22 mouse cellular contexts compared by ENCODE assay signal in genomic region chr1:69667456-69667855, GRCm38 (mm10). TPM values are rescaled to one million over a fixed set of nuclear protein-coding genes. Genes with fewer than 3 reads are reported as not detected.
DNase-seq lines count a peak whose midpoint lies in the region; ATAC-seq and TF ChIP-seq lines count a peak whose summit lies in the region.
"Had no signal": no experiment of that assay in that cellular context is flagged by ENCODE, and none has a peak within 500 bp of the region (broad histone marks: within the 10 kb centered on the region; RNA-seq: fewer than 3 reads in every experiment).

No protein-coding gene starts in this region.

- no peaks in the 10 kb centered on the region; the same call in 1 of the 2 replicates for H3K79me2 ChIP-seq in heart, adult 2 months (replicated peaks; ENCODE audit: control insufficient read depth, insufficient read depth, low read length)

- no peak for TF ChIP-seq CTCF in heart, adult 2 months (IDR thresholded peaks at IDR 0.05)

- WGBS in midbrain, embryonic 14.5 days: 94% methylated on average over 5 of the region's 5 CpGs
- 46% methylated on average over 5 of the region's 5 CpGs for WGBS in heart, adult 2 months

- intact Hi-C loops in heart, adult 2 months (cut with DNase I): no loop called here

- TF ChIP-seq POLR2A in heart, adult 2 months (IDR thresholded peaks at IDR 0.05; ENCODE audit: insufficient read depth, low read depth, low read length): no peak

- no peak overlapping the region for H3K9ac ChIP-seq in midbrain, embryonic 14.5 days (replicated peaks; ENCODE audit: low read length)
- no peak overlapping the region for H3K9ac ChIP-seq in heart, adult 2 months (ENCODE audit: low read depth, low read length)
- H3K9ac ChIP-seq: forebrain, embryonic 13.5 days; hindbrain, embryonic 12.5 days; hindbrain, embryonic 15.5 days had no signal

- H3K4me3 ChIP-seq in midbrain, embryonic 14.5 days (replicated peaks; ENCODE audit: low read depth, low read length): no peak overlapping the region
- H3K4me3 ChIP-seq in heart, adult 2 months: no peak overlapping the region
- H3K4me3 ChIP-seq: forebrain, embryonic 10.5 days; forebrain, embryonic 13.5 days; hindbrain, embryonic 12.5 days; hindbrain, embryonic 15.5 days had no signal

- peak; percentile 69 for DNase-seq in CD4-positive, CD25-positive, alpha-beta regulatory T cell, adult 2 months (ENCODE audit: low read depth, low spot score)
- peak; percentile 77 for DNase-seq in induced T-regulatory cell, adult 2 months (ENCODE audit: low read depth)
- no peak for DNase-seq in urinary bladder, postnatal 36 days (ENCODE audit: low spot score in 2 of 2)
- no peak for DNase-seq in midbrain, embryonic 14.5 days
- no peak for DNase-seq in heart, adult 2 months
- DNase-seq: adrenal gland, adult 2 months; adrenal gland, postnatal 14 days; cerebellum, adult 11 months; cerebellum, adult 2 months; cerebellum, adult 9-11 months; cerebellum, postnatal 36 days; gastrocnemius, postnatal 10 days; gastrocnemius, postnatal 36 days had no signal

- H3K27me3 ChIP-seq in midbrain, embryonic 14.5 days (ENCODE audit: control insufficient read depth, insufficient read depth, low read length): no peaks in the 10 kb centered on the region
- H3K27me3 ChIP-seq in heart, adult 2 months (ENCODE audit: control insufficient read depth, insufficient read depth, low read length): no peaks in the 10 kb centered on the region
- H3K27me3 ChIP-seq: CH12.LX; forebrain, embryonic 13.5 days; hindbrain, embryonic 12.5 days; hindbrain, embryonic 15.5 days had no signal

- H3K4me1 ChIP-seq in midbrain, embryonic 14.5 days (ENCODE audit: control insufficient read depth, insufficient read depth, low read length): no peaks in the 10 kb centered on the region
- H3K4me1 ChIP-seq in heart, adult 2 months (ENCODE audit: control insufficient read depth, insufficient read depth, low read length): no peaks in the 10 kb centered on the region
- H3K4me1 ChIP-seq: forebrain, embryonic 13.5 days; hindbrain, embryonic 12.5 days; hindbrain, embryonic 15.5 days had no signal

- no peaks in the 10 kb centered on the region for H3K9me3 ChIP-seq in midbrain, embryonic 14.5 days (ENCODE audit: control insufficient read depth, low read length)
- H3K9me3 ChIP-seq: forebrain, embryonic 10.5 days; forebrain, embryonic 13.5 days; G1E; hindbrain, embryonic 12.5 days; hindbrain, embryonic 15.5 days had no signal

- no peak overlapping the region for H3K4me2 ChIP-seq in midbrain, embryonic 14.5 days (ENCODE audit: low read length)
- H3K4me2 ChIP-seq: forebrain, embryonic 13.5 days; heart, embryonic 11.5 days; hindbrain, embryonic 12.5 days; hindbrain, embryonic 15.5 days had no signal

- H3K36me3 ChIP-seq in midbrain, embryonic 14.5 days (ENCODE audit: control insufficient read depth, insufficient read depth, low read length): no peaks in the 10 kb centered on the region
- no peaks in the 10 kb centered on the region for H3K36me3 ChIP-seq in heart, adult 2 months (ENCODE audit: control insufficient read depth, insufficient read depth, low read length)
- H3K36me3 ChIP-seq: forebrain, embryonic 10.5 days; hindbrain, embryonic 12.5 days; hindbrain, embryonic 15.5 days had no signal

- peak; percentile 27 for ATAC-seq in CD4-positive, CD25-positive, alpha-beta regulatory T cell, adult 4 months
- ATAC-seq in midbrain, embryonic 14.5 days (ENCODE audit: low FRiP score, low TSS enrichment): no peak
- ATAC-seq: forebrain, embryonic 13.5 days; forebrain, embryonic 16.5 days had no signal

- no peak for TF ChIP-seq EP300 in heart, adult 2 months (IDR thresholded peaks at IDR 0.05; ENCODE audit: insufficient read depth, low read depth, low read length)

- H3K27ac ChIP-seq in midbrain, embryonic 14.5 days (replicated peaks; ENCODE audit: low read depth, low read length): no peak overlapping the region
- no peak overlapping the region for H3K27ac ChIP-seq in heart, adult 2 months
- H3K27ac ChIP-seq: forebrain, embryonic 10.5 days; forebrain, embryonic 13.5 days; hindbrain, embryonic 12.5 days; hindbrain, embryonic 15.5 days had no signal

RNA-seq across cellular contexts. Expression of gene Ikzf2, which starts 19.6 kb away (rescaled TPM):
- 100 to 1,000 TPM; 591 to 626 TPM for polyA plus RNA-seq in CD4-positive, CD25-positive, alpha-beta regulatory T cell, adult 4 months (2017; shearing (Covaris generic))
- 4.5 TPM in 2 replicates for polyA plus RNA-seq in midbrain, embryonic 14.5 days (2014; fragmentation: Nextera tagmentation; extraction: Ambion mirVana)
- total RNA-seq in heart, adult 2 months (2021): 1 to 10 TPM; 6.1 to 7.9 TPM
- 1.8 and 2.5 TPM in 2 replicates for polyA plus RNA-seq in heart, adult 2 months (2012; rRNA removed)
- total RNA-seq: CH12.LX had no signal

Comparison
In these comparisons a context has a peak if more than half of its experiments do, and no peak if none do; other contexts are left out.
1. DNase-seq: peak in CD4-positive, CD25-positive, alpha-beta regulatory T cell, adult 2 months (single experiment) and induced T-regulatory cell, adult 2 months (single experiment); none in urinary bladder, postnatal 36 days (0 of 2), midbrain, embryonic 14.5 days (single experiment) and heart, adult 2 months (0 of 2).
2. RNA of gene Ikzf2, which starts 19.6 kb away (polyA plus RNA-seq): 591 to 626 TPM in CD4-positive, CD25-positive, alpha-beta regulatory T cell, adult 4 months; 4.5 TPM in midbrain, embryonic 14.5 days and 1.8 to 2.5 TPM in heart, adult 2 months; every median in the first group is over 100 times any median in the second.